ENCODE assay signal across 19 mouse cellular contexts in genomic region chr9:87894051-87894450, GRCm38 (mm10).
DNase-seq lines count a peak whose midpoint lies in the region; ATAC-seq lines count a peak whose summit lies in the region.
"Had no signal": no experiment of that assay in that cellular context is flagged by ENCODE, and none has a peak within 500 bp of the region (broad histone marks: within the 10 kb centered on the region; RNA-seq: fewer than 3 reads in every experiment).

No protein-coding gene starts in this region.

- no peak overlapping the region for H3K9ac ChIP-seq in embryonic facial prominence, embryonic 11.5 days (replicated peaks; ENCODE audit: low read length)
- H3K9ac ChIP-seq in lung, embryonic 15.5 days, result no peak overlapping the region
- no peak overlapping the region for H3K9ac ChIP-seq in embryonic facial prominence, embryonic 14.5 days (ENCODE audit: low read depth, low read length)
- H3K9ac ChIP-seq in midbrain, embryonic 14.5 days (replicated peaks; ENCODE audit: low read length), result no peak overlapping the region
- H3K9ac ChIP-seq: liver, embryonic 12.5 days had no signal

- H3K27ac ChIP-seq in embryonic facial prominence, embryonic 11.5 days (replicated peaks; ENCODE audit: low read depth, low read length), result no peak overlapping the region
- H3K27ac ChIP-seq in embryonic facial prominence, embryonic 10.5 days (replicated peaks), result no peak overlapping the region
- no peak overlapping the region for H3K27ac ChIP-seq in lung, embryonic 15.5 days
- H3K27ac ChIP-seq in embryonic facial prominence, embryonic 14.5 days (replicated peaks; ENCODE audit: low read depth, low read length), result no peak overlapping the region; the same call in 1 of the 2 replicates
- H3K27ac ChIP-seq in midbrain, embryonic 14.5 days (replicated peaks; ENCODE audit: low read depth, low read length), result no peak overlapping the region
- H3K27ac ChIP-seq: liver, embryonic 12.5 days; stomach, postnatal 0 days had no signal

- DNase-seq in embryonic facial prominence, embryonic 11.5 days (ENCODE audit: low spot score), result peak; percentile 22
- no peak for DNase-seq in embryonic facial prominence, embryonic 10.5 days (ENCODE audit: low spot score)
- no peak for DNase-seq in lung, adult 18-20 months
- no peak for DNase-seq in embryonic facial prominence, embryonic 14.5 days (ENCODE audit: low spot score)
- peak; percentile 47 for DNase-seq in midbrain, embryonic 14.5 days
- DNase-seq in kidney, postnatal 25 days, result no peak
- DNase-seq: cerebellum, adult 11-12 months; heart, postnatal 14 days; kidney, adult 9 months; layer of hippocampus, postnatal 36 days; left cerebral cortex, postnatal 4 days; right cerebral cortex, adult 18-20 months; thymus, postnatal 14 days had no signal

- no peaks in the 10 kb centered on the region for H3K36me3 ChIP-seq in embryonic facial prominence, embryonic 11.5 days (replicated peaks; ENCODE audit: control insufficient read depth, insufficient read depth, low read depth, low read length)
- no peaks in the 10 kb centered on the region for H3K36me3 ChIP-seq in embryonic facial prominence, embryonic 10.5 days (replicated peaks)
- no peaks in the 10 kb centered on the region for H3K36me3 ChIP-seq in lung, embryonic 15.5 days
- H3K36me3 ChIP-seq in embryonic facial prominence, embryonic 14.5 days (ENCODE audit: control insufficient read depth, insufficient read depth, low read length), result no peaks in the 10 kb centered on the region
- no peaks in the 10 kb centered on the region for H3K36me3 ChIP-seq in midbrain, embryonic 14.5 days (ENCODE audit: control insufficient read depth, insufficient read depth, low read length)
- H3K36me3 ChIP-seq: liver, embryonic 12.5 days had no signal

- H3K9me3 ChIP-seq in embryonic facial prominence, embryonic 11.5 days (replicated peaks; ENCODE audit: control insufficient read depth, low read length), result no peaks in the 10 kb centered on the region
- no peaks in the 10 kb centered on the region for H3K9me3 ChIP-seq in embryonic facial prominence, embryonic 10.5 days
- no peaks in the 10 kb centered on the region for H3K9me3 ChIP-seq in lung, embryonic 15.5 days
- 0 out of 2 replicates have a peak, but pooled peaks cover 3% of the 10 kb centered on the region for H3K9me3 ChIP-seq in embryonic facial prominence, embryonic 14.5 days (ENCODE audit: control insufficient read depth, low read length)
- H3K9me3 ChIP-seq in midbrain, embryonic 14.5 days (ENCODE audit: control insufficient read depth, low read length), result no peaks in the 10 kb centered on the region

- no peak overlapping the region for H3K4me3 ChIP-seq in embryonic facial prominence, embryonic 11.5 days (ENCODE audit: low read depth, low read length)
- no peak overlapping the region for H3K4me3 ChIP-seq in embryonic facial prominence, embryonic 10.5 days
- H3K4me3 ChIP-seq in lung, embryonic 15.5 days, result no peak overlapping the region
- no peak overlapping the region for H3K4me3 ChIP-seq in embryonic facial prominence, embryonic 14.5 days (ENCODE audit: low read depth, low read length)
- H3K4me3 ChIP-seq in midbrain, embryonic 14.5 days (replicated peaks; ENCODE audit: low read depth, low read length), result no peak overlapping the region
- H3K4me3 ChIP-seq: erythroblast, embryonic 14.5 days; liver, embryonic 12.5 days had no signal

- no peak overlapping the region for H3K4me2 ChIP-seq in embryonic facial prominence, embryonic 11.5 days (ENCODE audit: low read depth, low read length)
- no peak overlapping the region for H3K4me2 ChIP-seq in lung, embryonic 15.5 days
- no peak overlapping the region for H3K4me2 ChIP-seq in embryonic facial prominence, embryonic 14.5 days (ENCODE audit: low read depth, low read length)
- H3K4me2 ChIP-seq in midbrain, embryonic 14.5 days (ENCODE audit: low read length), result no peak overlapping the region
- H3K4me2 ChIP-seq: liver, embryonic 12.5 days had no signal

- 0 out of 2 replicates have a peak, but pooled peaks have one; percentile 50 for ATAC-seq in embryonic facial prominence, embryonic 11.5 days (replicated peaks; ENCODE audit: insufficient number of reproducible peaks, low FRiP score, low TSS enrichment, low read depth)
- peak; percentile 39; the same call in 1 of the 2 replicates for ATAC-seq in lung, embryonic 15.5 days (ENCODE audit: borderline replicate concordance, extremely low read depth, low FRiP score, low TSS enrichment)
- ATAC-seq in embryonic facial prominence, embryonic 14.5 days (ENCODE audit: low read depth), result peak; percentile 18; the same call in 1 of the 2 replicates
- peak; percentile 63 for ATAC-seq in midbrain, embryonic 14.5 days (ENCODE audit: low FRiP score, low TSS enrichment)
- no peak for ATAC-seq in activated CD4-positive, CD25-positive, alpha-beta regulatory T cell, adult 4 months
- ATAC-seq: liver, embryonic 12.5 days; Patski had no signal

- WGBS in embryonic facial prominence, embryonic 11.5 days, result 23% methylated on average over 4 of the region's 4 CpGs
- 30% methylated on average over 4 of the region's 4 CpGs for WGBS in embryonic facial prominence, embryonic 10.5 days
- WGBS in lung, embryonic 15.5 days, result 17% methylated on average over 4 of the region's 4 CpGs
- 21% methylated on average over 4 of the region's 4 CpGs for WGBS in embryonic facial prominence, embryonic 14.5 days
- WGBS in midbrain, embryonic 14.5 days, result 6% methylated on average over 4 of the region's 4 CpGs

- H3K27me3 ChIP-seq in embryonic facial prominence, embryonic 11.5 days (ENCODE audit: control insufficient read depth, insufficient read depth, low read length), result no peaks in the 10 kb centered on the region
- H3K27me3 ChIP-seq in embryonic facial prominence, embryonic 10.5 days (replicated peaks; ENCODE audit: low read depth, poor library complexity, severe bottlenecking), result no peaks in the 10 kb centered on the region
- no peaks in the 10 kb centered on the region for H3K27me3 ChIP-seq in lung, embryonic 15.5 days
- H3K27me3 ChIP-seq in embryonic facial prominence, embryonic 14.5 days (replicated peaks; ENCODE audit: control insufficient read depth, insufficient read depth, low read length), result no peaks in the 10 kb centered on the region
- no peaks in the 10 kb centered on the region for H3K27me3 ChIP-seq in midbrain, embryonic 14.5 days (ENCODE audit: control insufficient read depth, insufficient read depth, low read length)
- H3K27me3 ChIP-seq: liver, embryonic 12.5 days; Patski had no signal

- H3K4me1 ChIP-seq in embryonic facial prominence, embryonic 11.5 days (ENCODE audit: control insufficient read depth, insufficient read depth, low read length), result no peaks in the 10 kb centered on the region
- H3K4me1 ChIP-seq in embryonic facial prominence, embryonic 10.5 days, result peaks cover 19% of the 10 kb centered on the region
- no peaks in the 10 kb centered on the region for H3K4me1 ChIP-seq in lung, embryonic 15.5 days
- H3K4me1 ChIP-seq in embryonic facial prominence, embryonic 14.5 days (ENCODE audit: control insufficient read depth, insufficient read depth, low read length), result peaks cover 4% of the 10 kb centered on the region; the same call in 1 of the 2 replicates
- H3K4me1 ChIP-seq in midbrain, embryonic 14.5 days (ENCODE audit: control insufficient read depth, insufficient read depth, low read length), result peaks cover 7% of the 10 kb centered on the region; the same call in 1 of the 2 replicates
- H3K4me1 ChIP-seq: liver, embryonic 12.5 days had no signal

Comparison
In these comparisons a context has a peak if more than half of its experiments do, and no peak if none do; other contexts are left out.
1. DNase-seq: peak in embryonic facial prominence, embryonic 11.5 days (single experiment) and midbrain, embryonic 14.5 days (single experiment); none in embryonic facial prominence, embryonic 10.5 days (single experiment), lung, adult 18-20 months (0 of 2), embryonic facial prominence, embryonic 14.5 days (single experiment) and kidney, postnatal 25 days (0 of 2).